Comparison of ENCODE assay signal across 8 mouse cellular contexts in the genomic region with DNA sequence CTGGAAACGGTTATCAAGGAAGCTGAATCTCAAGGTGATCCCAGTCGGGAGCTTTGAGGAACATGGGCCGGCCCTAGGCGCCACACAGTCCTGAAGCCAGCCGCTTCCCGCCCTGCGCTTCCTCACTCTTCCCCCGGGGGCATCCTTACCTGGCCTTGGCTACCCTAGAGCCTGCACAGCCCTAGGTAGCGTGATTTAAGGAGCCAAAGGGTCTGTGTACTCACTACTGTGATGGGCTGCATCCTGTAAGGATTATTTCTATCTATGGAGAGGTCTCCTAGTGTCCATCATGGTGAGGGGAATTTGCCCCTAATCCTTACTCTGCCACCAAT. TPM values are rescaled to one million over a fixed set of nuclear protein-coding genes. Genes with fewer than 3 reads are reported as not detected.
DNase-seq lines count a peak whose midpoint lies in the region; ATAC-seq and TF ChIP-seq lines count a peak whose summit lies in the region.

No protein-coding gene starts in this region.

- peak; percentile 94 for ATAC-seq in heart, embryonic 11.5 days (replicated peaks; ENCODE audit: insufficient number of reproducible peaks, low FRiP score, low TSS enrichment)
- peak; percentile 95 for ATAC-seq in forebrain, embryonic 11.5 days (replicated peaks; ENCODE audit: low FRiP score)
- ATAC-seq in liver, embryonic 13.5 days (ENCODE audit: low read depth) = peak; percentile 86
- ATAC-seq in stomach, postnatal 0 days (ENCODE audit: low FRiP score, low TSS enrichment) = peak; percentile 98

- TF ChIP-seq EP300 in ES-Bruce4 (IDR thresholded peaks at IDR 0.05; ENCODE audit: insufficient read depth, low read depth, low read length) = no peak
- TF ChIP-seq EP300 in stomach, postnatal 0 days (optimal IDR thresholded peaks at IDR 0.05) = no peak

- no peak for TF ChIP-seq CTCF in ES-Bruce4 (IDR thresholded peaks at IDR 0.05; ENCODE audit: low read depth, low read length)
- peak; percentile 69 for TF ChIP-seq CTCF in stomach, postnatal 0 days (IDR thresholded peaks at IDR 0.05; ENCODE audit: low read depth)

- peak overlapping the region; percentile 61 for H3K27ac ChIP-seq in heart, embryonic 11.5 days (ENCODE audit: low read depth, low read length)
- no peak overlapping the region for H3K27ac ChIP-seq in ES-Bruce4 (ENCODE audit: insufficient read depth, low read length)
- 0 out of 2 replicates have a peak overlapping the region, but pooled peaks have one; percentile 4 for H3K27ac ChIP-seq in forebrain, embryonic 11.5 days (ENCODE audit: low read depth, low read length)
- H3K27ac ChIP-seq in liver, embryonic 13.5 days = peak overlapping the region; percentile 45; the same call in 1 of the 2 replicates
- H3K27ac ChIP-seq in stomach, postnatal 0 days (replicated peaks) = peak overlapping the region; percentile 74

- peaks cover 9% of the 10 kb centered on the region; the same call in 1 of the 2 replicates for H3K4me1 ChIP-seq in heart, embryonic 11.5 days (ENCODE audit: control insufficient read depth, insufficient read depth, low read length)
- H3K4me1 ChIP-seq in ES-Bruce4 (ENCODE audit: control insufficient read depth, insufficient read depth, low read length) = no peaks in the 10 kb centered on the region
- 0 out of 2 replicates have a peak, but pooled peaks cover 2% of the 10 kb centered on the region for H3K4me1 ChIP-seq in forebrain, embryonic 11.5 days (replicated peaks; ENCODE audit: control insufficient read depth, insufficient read depth, low read length)
- peaks cover 33% of the 10 kb centered on the region for H3K4me1 ChIP-seq in liver, embryonic 13.5 days (replicated peaks)
- no peaks in the 10 kb centered on the region; the same call in 1 of the 2 replicates for H3K4me1 ChIP-seq in stomach, postnatal 0 days (replicated peaks; ENCODE audit: control insufficient read depth, insufficient read depth)

- no peaks in the 10 kb centered on the region for H3K9me3 ChIP-seq in heart, embryonic 11.5 days (replicated peaks; ENCODE audit: control insufficient read depth, low read length)
- 0 out of 2 replicates have a peak, but pooled peaks cover 2% of the 10 kb centered on the region for H3K9me3 ChIP-seq in ES-Bruce4 (replicated peaks; ENCODE audit: control insufficient read depth, insufficient read depth, low read length, poor library complexity, severe bottlenecking)
- H3K9me3 ChIP-seq in forebrain, embryonic 11.5 days (ENCODE audit: control insufficient read depth, low read length) = no peaks in the 10 kb centered on the region; the same call in 1 of the 2 replicates
- H3K9me3 ChIP-seq in liver, embryonic 13.5 days (replicated peaks) = no peaks in the 10 kb centered on the region
- H3K9me3 ChIP-seq in stomach, postnatal 0 days (ENCODE audit: control insufficient read depth, low read length) = no peaks in the 10 kb centered on the region

- no peaks in the 10 kb centered on the region for H3K27me3 ChIP-seq in heart, embryonic 11.5 days (ENCODE audit: control insufficient read depth, insufficient read depth, low read length)
- H3K27me3 ChIP-seq in ES-Bruce4 (ENCODE audit: control insufficient read depth, insufficient read depth, low read length, poor library complexity, severe bottlenecking) = no peaks in the 10 kb centered on the region
- H3K27me3 ChIP-seq in forebrain, embryonic 11.5 days (ENCODE audit: control insufficient read depth, insufficient read depth, low read length) = no peaks in the 10 kb centered on the region
- no peaks in the 10 kb centered on the region for H3K27me3 ChIP-seq in liver, embryonic 13.5 days
- H3K27me3 ChIP-seq in stomach, postnatal 0 days (ENCODE audit: control insufficient read depth, insufficient read depth, low read length) = no peaks in the 10 kb centered on the region

- peak overlapping the region; percentile 65 for H3K4me3 ChIP-seq in heart, embryonic 11.5 days (ENCODE audit: low read depth, low read length)
- H3K4me3 ChIP-seq in ES-Bruce4 (ENCODE audit: low read depth, low read length) = peak overlapping the region; percentile 94
- H3K4me3 ChIP-seq in forebrain, embryonic 11.5 days (ENCODE audit: low read depth, low read length) = peak overlapping the region; percentile 58
- H3K4me3 ChIP-seq in liver, embryonic 13.5 days (replicated peaks) = peak overlapping the region; percentile 77
- H3K4me3 ChIP-seq in stomach, postnatal 0 days (ENCODE audit: low read depth, low read length) = peak overlapping the region; percentile 69

- DNase-seq in heart, postnatal 10 days = no peak
- DNase-seq in forebrain, embryonic 11.5 days (ENCODE audit: low spot score) = no peak
- DNase-seq in liver, embryonic 13.5 days = no peak
- DNase-seq in stomach, postnatal 0 days (ENCODE audit: low spot score) = no peak
- no peak for DNase-seq in spleen, postnatal 10 days (ENCODE audit: low spot score in 2 of 2)
- DNase-seq in kidney, postnatal 14 days = no peak

- H3K36me3 ChIP-seq in heart, embryonic 11.5 days (ENCODE audit: control insufficient read depth, insufficient read depth, low read length) = no peaks in the 10 kb centered on the region
- peaks cover 7% of the 10 kb centered on the region for H3K36me3 ChIP-seq in ES-Bruce4 (ENCODE audit: control insufficient read depth, insufficient read depth, low read length, poor library complexity, severe bottlenecking)
- H3K36me3 ChIP-seq in forebrain, embryonic 11.5 days (ENCODE audit: control insufficient read depth, insufficient read depth, low read length) = no peaks in the 10 kb centered on the region
- no peaks in the 10 kb centered on the region for H3K36me3 ChIP-seq in liver, embryonic 13.5 days
- no peaks in the 10 kb centered on the region for H3K36me3 ChIP-seq in stomach, postnatal 0 days (ENCODE audit: control insufficient read depth, insufficient read depth, low read length)

- 0% methylated on average over 9 of the region's 9 CpGs for WGBS in heart, embryonic 11.5 days (ENCODE audit: insufficient replicate concordance)
- 0% methylated on average over 9 of the region's 9 CpGs for WGBS in forebrain, embryonic 11.5 days
- WGBS in liver, embryonic 13.5 days (ENCODE audit: insufficient replicate concordance) = 0% methylated on average over 9 of the region's 9 CpGs
- WGBS in stomach, postnatal 0 days = under 1% methylated on average over 9 of the region's 9 CpGs

- H3K9ac ChIP-seq in heart, embryonic 11.5 days (ENCODE audit: low read depth, low read length) = peak overlapping the region; percentile 79
- peak overlapping the region; percentile 55 for H3K9ac ChIP-seq in ES-Bruce4 (ENCODE audit: low read depth, poor library complexity, severe bottlenecking)
- peak overlapping the region; percentile 82 for H3K9ac ChIP-seq in forebrain, embryonic 11.5 days (ENCODE audit: low read length)
- H3K9ac ChIP-seq in liver, embryonic 13.5 days = peak overlapping the region; percentile 81
- H3K9ac ChIP-seq in stomach, postnatal 0 days (ENCODE audit: low read length) = peak overlapping the region; percentile 88

- peak overlapping the region; percentile 75 for H3K4me2 ChIP-seq in heart, embryonic 11.5 days
- peak overlapping the region; percentile 49 for H3K4me2 ChIP-seq in forebrain, embryonic 11.5 days (ENCODE audit: low read depth, low read length, severe bottlenecking)
- H3K4me2 ChIP-seq in liver, embryonic 13.5 days = peak overlapping the region; percentile 84
- peak overlapping the region; percentile 61 for H3K4me2 ChIP-seq in stomach, postnatal 0 days (replicated peaks; ENCODE audit: low read depth)

- peak; percentile 17 for TF ChIP-seq POLR2A in ES-Bruce4 (IDR thresholded peaks at IDR 0.05; ENCODE audit: insufficient read depth, low read length)

- intact Hi-C loops in heart, postnatal 10 days (cut with DNase I) = no loop called here

RNA-seq across cellular contexts. Expression of a gene that starts 0.4 kb away (rescaled TPM):
- 9.2 and 10.2 TPM in 2 replicates for polyA plus RNA-seq in heart, embryonic 11.5 days (2014; fragmentation: Nextera tagmentation; extraction: Ambion mirVana)
- total RNA-seq in heart, postnatal 10 days (2021) = 1 to 10 TPM; 1.9 to 2.3 TPM
- polyA plus RNA-seq in ES-Bruce4 (2011; ENCODE audit: insufficient read depth, insufficient read length, low read depth, missing spikeins) = 19.9 and 24.6 TPM in 2 replicates
- 15.9 and 17.8 TPM in 2 replicates for polyA plus RNA-seq in forebrain, embryonic 11.5 days (2014; fragmentation: Nextera tagmentation; extraction: Ambion mirVana)
- polyA plus RNA-seq in liver, embryonic 13.5 days (2015; fragmentation: Nextera tagmentation; extraction: Ambion mirVana) = 3.8 and 5.5 TPM in 2 replicates
- polyA plus RNA-seq in stomach, postnatal 0 days (2015; fragmentation: Nextera tagmentation; extraction: Ambion mirVana) = 5.0 and 5.4 TPM in 2 replicates

RNA-seq across cellular contexts. Expression of a gene that starts 36.6 kb away (rescaled TPM):
- 19.1 and 24.7 TPM in 2 replicates for polyA plus RNA-seq in heart, embryonic 11.5 days (2014; fragmentation: Nextera tagmentation; extraction: Ambion mirVana)
- total RNA-seq in heart, postnatal 10 days (2021) = 10 to 100 TPM; 20.0 to 21.0 TPM
- polyA plus RNA-seq in ES-Bruce4 (2011; ENCODE audit: insufficient read depth, insufficient read length, low read depth, missing spikeins) = 42.1 and 45.3 TPM in 2 replicates
- 47.4 and 49.2 TPM in 2 replicates for polyA plus RNA-seq in forebrain, embryonic 11.5 days (2014; fragmentation: Nextera tagmentation; extraction: Ambion mirVana)
- polyA plus RNA-seq in liver, embryonic 13.5 days (2015; fragmentation: Nextera tagmentation; extraction: Ambion mirVana) = 9.1 and 10.8 TPM in 2 replicates
- 10.9 and 11.0 TPM in 2 replicates for polyA plus RNA-seq in stomach, postnatal 0 days (2015; fragmentation: Nextera tagmentation; extraction: Ambion mirVana)
